Mouse (Mus musculus) left cerebral cortex, postnatal 14 days (tissue): Measurements from ENCODE around the gene Ltbp1. TPM values are rescaled to one million over a fixed set of nuclear protein-coding genes. Genes with fewer than 3 reads are reported as not detected.

Source experiments
- DNase-seq, 2 experiments: peaks; one replicate each; pipeline ENCODE4 v3.0.0; 2021 to 2022; ENCODE audit warnings: low spot score in 2 of 2, mixed read lengths in 1 of 2
- intact Hi-C: fragments of 180-260 bp; cut with DNase I; formaldehyde crosslinking; loops from one replicate; pipeline ENCODE4 v1.15.1; 2025
- total RNA-seq, 2 experiments: library from RNA; stranded (reverse); gene quantifications; 2 replicates each; pipeline ENCODE4 v1.2.3; 2021

Ltbp1 gene
- total RNA-seq, 2 experiments from 2014 or later: 7.4 to 8.9 TPM

DNA sequence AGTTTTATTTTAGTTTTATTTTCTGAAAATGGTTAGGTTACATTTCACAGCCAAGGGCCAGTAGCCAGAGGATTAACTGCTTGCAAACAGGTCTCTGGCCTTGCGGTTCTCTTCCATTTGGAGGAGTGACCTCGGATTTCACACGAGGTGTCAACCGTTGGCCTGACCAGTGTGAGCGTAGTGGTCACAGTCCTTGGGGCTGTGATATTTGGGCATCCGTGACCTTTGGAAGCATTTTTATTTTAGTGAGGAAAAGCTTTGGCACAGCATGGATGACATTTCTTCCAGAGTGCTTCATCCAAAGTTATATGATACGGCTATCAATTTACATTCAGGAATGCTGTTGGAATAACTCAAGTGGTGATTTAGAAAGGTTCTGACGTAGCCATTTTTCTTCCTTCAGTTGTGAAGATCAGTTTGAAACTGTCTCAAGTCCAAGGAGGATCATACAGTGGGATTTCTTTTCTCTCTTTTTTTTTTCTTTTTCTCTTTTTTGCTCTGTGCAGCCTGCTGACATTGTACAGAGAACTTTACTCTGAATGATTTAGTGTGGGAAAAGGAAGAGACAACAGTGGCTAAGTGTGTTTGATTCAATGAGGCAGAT lies 44.1 kb downstream of the Ltbp1 start:
- intact Hi-C loops: no loop called here
- no peak for DNase-seq

DNA sequence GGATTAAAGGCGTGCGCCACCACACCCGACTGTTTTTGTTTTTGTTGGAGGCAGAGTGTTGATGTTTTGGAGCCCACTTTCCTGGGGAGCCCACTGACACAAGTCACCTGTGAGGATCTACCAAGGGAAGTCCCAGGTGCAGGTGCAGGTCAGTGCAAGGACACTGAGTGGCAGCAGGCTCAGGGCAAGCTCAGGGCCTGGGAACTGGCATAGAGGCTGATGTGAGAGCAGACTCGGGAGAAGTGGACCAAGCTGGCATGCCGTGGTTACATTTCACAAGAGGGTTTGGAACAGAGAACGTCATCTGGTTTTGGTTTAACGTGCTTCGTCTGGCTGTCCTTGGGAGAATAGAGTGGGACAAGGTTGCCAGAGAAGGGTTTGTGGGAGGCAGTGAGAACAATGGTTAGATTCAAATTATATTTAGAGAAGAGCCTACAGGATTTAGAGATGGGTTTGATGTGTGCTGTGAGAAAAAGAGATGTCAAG lies 46.1 kb downstream of the Ltbp1 start:
- intact Hi-C loops: no loop called here
- no peak for DNase-seq

DNA sequence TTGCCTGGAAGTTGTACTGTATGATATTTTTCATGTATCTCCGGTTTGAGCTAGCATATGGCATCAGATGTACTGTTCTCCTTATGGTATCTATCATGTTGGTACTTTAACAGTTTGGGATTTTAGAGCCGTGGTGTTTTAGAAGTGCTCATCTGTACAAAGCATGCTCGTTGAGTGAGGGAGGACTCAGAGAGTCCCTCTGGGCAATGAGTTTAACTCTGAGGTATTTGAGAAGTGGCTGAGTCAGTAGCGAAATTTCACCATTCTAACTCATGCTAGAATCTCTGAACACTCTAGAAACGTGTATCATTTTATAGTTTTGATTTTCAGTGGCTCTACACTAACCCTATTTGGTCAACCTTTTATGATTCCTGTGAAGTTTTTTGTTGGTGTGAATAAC lies 49.9 kb downstream of the Ltbp1 start:
- intact Hi-C loops: no loop called here
- DNase-seq: peak in 1 of 2 experiments; percentile 9

DNA sequence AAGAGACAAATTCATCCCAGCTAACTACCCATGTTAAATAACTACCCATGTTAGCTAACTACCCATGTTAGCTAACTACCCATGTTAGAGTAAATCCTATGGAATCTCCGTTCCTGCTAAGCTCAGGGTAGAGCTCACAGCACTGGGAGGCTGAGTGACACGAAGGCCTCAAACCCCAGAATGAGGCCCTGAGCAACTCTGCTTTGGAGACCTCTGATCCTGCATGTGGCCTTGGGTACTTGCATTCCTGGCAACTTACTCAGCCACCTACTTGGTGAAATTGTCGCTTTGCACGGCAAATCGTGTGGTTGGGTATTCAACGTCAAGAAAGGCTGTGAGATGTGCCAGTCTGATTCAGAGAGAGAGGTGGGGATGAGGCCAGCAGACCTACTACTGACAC lies 50.6 kb downstream of the Ltbp1 start:
- DNase-seq: no peak
- intact Hi-C loops: no loop called here

DNA sequence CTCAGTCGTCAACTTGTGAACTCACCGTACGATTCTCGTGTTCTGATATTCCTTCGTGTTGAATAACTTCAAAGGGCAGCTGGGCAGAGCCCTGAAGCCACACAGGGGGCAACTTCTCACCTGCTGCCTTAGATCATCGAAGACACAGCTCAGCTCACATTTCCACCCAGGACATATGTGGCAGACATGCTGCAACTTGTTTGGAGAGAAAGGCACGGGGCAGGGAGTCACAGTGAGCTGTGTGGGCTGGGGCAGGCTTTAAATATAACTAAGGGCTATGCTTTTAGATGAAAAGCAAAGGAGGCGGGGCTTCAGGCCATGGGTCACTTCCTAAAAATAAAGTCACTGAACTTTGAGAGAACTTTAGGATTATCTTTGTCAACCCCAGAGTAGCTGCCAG lies 51.3 kb downstream of the Ltbp1 start:
- intact Hi-C loops: no loop called here
- DNase-seq: no peak

DNA sequence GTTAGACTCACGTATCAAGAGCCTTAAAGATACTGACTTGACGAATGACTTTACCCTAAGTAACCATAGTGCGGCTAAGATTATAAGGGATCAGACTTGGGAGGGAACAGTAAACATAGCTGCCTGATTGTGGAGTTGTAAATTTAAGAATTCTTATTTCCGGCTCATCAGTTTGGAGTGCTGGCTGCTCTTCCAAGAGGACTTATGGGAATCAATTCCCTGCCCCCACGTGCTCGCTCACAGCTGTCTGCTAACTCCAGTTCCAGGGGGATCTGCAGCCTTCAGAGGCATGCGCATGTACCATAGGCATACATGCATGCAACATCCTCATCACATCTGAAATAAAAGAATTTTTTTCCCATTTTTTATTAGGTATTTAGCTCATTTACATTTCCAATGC lies 61.0 kb downstream of the Ltbp1 start:
- DNase-seq: no peak
- intact Hi-C loops: no loop called here

DNA sequence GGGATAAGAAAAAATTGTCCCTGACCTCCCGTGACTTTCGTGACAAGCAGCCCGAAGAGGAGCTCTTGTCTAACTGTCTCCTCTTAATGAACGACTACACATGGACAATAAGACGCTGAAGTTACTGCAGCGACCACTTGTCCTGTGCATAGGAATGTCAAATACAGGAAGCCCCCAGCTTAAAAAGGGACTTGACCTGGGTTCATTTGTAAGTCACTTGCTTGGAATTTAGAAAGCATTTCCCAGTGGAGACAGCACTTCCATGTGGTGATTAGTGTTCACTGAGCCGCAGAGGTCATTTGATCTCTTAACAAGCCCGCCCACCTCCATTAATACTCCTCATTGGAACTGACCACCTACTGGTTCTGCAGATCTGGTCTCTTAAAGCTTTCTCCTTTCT lies 61.9 kb downstream of the Ltbp1 start:
- no peak for DNase-seq
- intact Hi-C loops: no loop called here

DNA sequence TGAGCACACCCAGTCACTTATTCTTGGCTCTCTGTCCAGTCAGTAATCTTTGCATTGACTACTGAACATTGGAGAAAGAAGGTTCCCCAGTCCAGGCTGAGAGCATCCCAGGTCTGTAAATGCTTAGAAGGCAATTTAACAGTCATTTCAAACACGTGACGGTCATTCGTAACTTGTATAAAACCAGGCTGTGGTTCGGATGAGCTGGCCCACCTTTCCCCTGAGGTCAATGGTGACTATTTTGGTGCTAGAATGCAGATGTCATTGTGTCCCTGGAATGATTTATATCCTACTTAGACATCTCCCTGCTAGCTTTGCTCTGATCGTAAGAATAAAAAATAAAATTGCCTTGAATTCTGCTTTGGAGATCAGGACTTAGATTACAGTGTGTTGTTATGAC lies 63.9 kb downstream of the Ltbp1 start:
- intact Hi-C loops: no loop called here

DNA sequence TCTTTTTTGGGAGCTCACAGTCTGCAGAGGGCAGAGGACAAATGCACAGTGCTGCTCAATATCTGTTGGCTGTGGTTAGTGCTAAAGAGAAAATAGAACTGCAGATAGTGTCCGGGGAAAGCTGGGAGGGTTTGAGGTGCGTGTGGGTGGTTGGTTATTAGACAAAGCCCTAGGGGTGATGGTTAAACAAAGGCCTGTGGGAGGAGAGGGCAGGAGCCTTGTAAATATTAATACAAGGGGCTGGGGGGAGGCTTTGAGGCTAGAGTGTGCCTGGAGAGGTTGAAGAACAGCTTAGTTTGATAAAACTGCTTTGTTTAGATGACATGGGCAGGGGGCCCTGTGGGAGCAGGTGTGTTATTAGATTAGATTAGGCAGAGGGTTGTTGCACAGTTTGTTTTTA lies 65.8 kb downstream of the Ltbp1 start:
- intact Hi-C loops: loop anchor here (10.0 kb wide), 1 partner anchor 46 kb away; no protein-coding TSS in a partner anchor
- no peak for DNase-seq

More for the DNA sequence above, 63.9 kb downstream of the Ltbp1 start:
- DNase-seq: no peak

DNA sequence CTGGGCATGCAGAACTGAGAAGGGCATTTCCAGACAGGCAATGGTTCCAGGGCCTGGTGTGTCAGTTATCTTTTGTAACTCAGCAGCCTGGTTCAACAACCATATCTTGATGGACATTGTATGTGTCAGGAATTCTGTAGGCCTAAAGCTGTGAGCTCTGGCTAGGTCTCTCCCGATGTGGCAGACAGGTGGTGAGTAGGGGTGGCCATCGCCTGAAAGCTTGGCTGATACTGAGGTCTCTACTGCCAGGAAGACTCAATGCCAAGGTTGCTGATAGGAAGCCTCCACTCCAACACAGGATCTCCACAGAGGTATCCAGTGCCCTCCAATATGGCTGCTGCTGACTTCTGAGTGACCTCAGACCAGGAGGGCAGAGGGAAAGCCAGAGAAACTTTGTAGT lies 66.4 kb downstream of the Ltbp1 start:
- intact Hi-C loops: loop anchor here (10.0 kb wide), 1 partner anchor 47 kb away; no protein-coding TSS in a partner anchor
- DNase-seq: no peak

DNA sequence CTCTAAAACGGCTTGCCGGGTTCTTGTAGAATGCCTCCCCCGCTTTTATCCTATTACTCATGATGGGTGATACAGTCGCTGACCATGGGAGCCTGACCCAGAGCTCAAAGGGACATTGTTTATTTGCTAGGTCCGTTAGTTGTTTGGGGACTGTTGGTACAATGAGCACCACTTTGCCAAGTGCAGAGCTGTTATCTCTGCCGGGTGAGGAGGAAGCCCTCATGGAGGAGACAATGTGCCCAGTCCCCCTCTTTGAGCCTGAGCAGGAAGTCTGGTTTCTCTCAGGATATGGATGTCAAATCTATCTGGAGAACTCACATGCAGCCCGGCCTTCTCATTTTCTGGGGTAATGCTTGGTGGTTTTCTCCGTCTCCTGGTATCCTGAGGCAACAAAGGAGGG lies 68.5 kb downstream of the Ltbp1 start:
- DNase-seq: no peak
- intact Hi-C loops: loop anchor here (10.0 kb wide), 1 partner anchor 49 kb away; no protein-coding TSS in a partner anchor

DNA sequence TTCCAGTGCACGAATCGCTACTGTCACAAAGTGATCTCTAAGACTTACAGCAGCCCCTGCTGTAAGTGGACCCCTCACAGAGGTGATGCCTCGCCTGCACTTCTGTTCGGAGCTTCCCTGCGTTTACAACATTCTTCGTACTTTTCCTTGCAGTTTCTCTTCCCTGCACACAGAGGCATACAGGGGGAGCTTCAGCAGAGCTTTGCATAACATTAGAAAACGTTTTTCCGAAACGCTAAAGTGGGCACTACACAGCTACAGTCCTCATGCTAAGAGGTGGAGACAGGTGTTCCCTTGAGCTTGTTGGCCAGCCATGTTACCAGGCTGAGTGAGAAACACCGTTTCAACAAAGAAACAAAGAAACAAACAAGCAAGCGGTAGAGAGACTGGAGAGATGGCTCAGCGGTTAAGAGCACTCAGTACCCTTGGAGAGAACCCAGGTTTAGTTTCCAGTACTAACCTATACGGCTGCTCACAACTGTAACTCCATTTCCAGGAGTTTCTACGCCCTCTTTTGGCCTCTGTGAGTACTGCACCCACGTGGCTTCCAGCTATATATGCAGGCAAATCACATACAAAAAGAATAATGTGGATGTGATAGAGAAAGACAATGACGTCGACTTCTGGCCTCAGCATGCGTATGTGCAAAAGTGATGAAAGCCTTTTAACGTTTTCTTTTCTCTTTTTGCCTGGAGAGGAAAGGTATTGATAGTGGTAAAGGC lies 69.8 kb downstream of the Ltbp1 start:
- intact Hi-C loops: loop anchor here (10.0 kb wide), 1 partner anchor 50 kb away; no protein-coding TSS in a partner anchor
- peak; percentile 49 to 52 for DNase-seq

DNA sequence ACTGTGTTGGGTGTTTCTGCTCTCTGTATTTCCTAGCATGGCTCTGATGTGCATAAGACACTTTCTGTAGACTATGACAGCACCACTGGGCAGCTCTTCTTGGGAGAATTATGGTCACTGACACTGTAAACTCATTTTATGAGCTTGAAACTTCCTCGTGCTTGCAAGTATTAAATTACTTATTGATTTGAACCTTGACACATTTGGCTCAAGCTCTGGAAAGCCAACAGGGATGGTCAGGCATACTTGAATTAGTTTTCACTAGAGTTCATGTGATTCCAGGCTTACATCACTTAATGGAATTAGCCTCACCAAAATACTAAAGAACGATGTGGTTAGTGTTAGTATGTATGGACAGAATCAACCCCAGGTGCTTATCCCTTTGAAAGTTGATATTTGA lies 76.0 kb downstream of the Ltbp1 start:
- intact Hi-C loops: loop anchor here (10.0 kb wide), 1 partner anchor 293 kb away; no protein-coding TSS in a partner anchor
- no peak for DNase-seq

DNA sequence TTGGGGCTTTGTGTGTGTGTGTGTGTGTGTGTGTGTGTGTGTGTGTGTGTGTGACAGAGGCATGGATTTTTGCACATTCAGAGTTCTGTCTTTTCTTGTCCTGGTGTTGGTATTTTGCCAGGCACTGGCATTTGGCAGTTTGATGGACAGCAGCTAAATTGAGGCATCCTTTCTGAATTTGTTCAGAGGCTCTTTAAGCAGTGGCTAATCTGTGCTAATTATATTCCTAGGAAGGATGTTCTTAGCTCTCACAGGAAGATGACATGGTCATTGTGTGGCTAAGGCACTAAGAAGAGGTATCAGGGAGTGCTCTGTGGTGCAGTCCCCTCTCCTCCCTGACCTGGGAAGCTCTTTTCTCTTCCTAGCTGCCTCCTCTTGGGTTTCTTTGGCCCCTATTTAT lies 77.1 kb downstream of the Ltbp1 start:
- intact Hi-C loops: loop anchor here (10.0 kb wide), 1 partner anchor 292 kb away; no protein-coding TSS in a partner anchor

DNA sequence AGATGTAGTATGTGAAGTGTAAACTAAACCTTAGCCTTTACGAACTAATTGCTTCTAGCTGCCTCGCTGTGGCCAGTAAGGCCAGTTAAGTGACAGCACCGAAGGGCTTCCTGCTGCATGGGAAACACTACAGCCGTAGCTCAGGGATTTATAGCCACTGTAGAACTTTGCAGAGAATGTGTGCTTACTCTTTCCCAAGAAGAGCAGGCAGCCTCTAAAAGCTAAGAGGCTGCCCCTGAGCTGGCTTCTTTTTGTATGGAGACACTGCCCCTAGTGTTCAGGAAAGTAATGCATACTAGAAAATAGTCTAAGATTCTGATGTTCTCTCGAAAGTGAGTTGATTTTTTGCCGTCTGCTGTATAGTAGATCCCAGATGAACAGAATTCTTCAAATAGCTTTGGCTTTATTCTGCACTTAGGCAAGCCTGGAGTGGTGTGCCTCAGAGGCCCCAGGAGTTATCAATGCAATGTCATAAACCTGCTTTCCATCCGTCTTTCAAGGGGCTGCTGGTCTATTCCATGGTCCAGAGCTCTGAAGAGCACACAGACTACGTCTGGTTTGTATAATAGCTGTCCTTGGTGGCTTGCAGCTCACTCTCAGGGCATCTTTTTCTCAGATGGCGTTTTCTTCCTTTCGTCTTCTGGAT lies 82.1 kb downstream of the Ltbp1 start:
- intact Hi-C loops: loop anchor here (5.0 to 10.0 kb wide), 4 partner anchors 80 to 410 kb away; partner anchors contain the start of gene Ltbp1
- peak; percentile 60 to 79 for DNase-seq

More for the DNA sequence above, 77.1 kb downstream of the Ltbp1 start:
- peak; percentile 24 to 39 for DNase-seq

DNA sequence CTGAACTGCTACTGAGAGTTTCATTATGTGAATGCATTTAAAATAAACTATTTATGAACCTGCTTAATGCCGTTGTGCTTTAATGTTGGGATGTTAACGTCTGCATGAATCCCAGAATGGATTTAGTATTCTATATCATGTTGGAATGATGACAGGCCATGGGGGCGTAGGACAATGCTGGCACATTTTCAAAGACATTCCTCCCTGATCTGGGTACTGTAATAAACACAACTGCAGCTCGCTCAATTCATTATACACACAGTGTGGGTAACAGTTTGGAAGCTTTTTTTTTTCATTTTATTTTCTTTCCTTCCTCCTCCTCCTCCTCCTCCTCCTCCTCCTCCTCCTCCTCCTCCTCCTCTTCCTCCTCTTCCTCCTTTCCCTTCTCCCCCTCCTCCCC lies 82.9 kb downstream of the Ltbp1 start:
- intact Hi-C loops: loop anchor here (5.0 to 10.0 kb wide), 4 partner anchors 81 to 411 kb away; partner anchors contain the start of gene Ltbp1
- peak in 1 of 2 experiments; percentile 10 for DNase-seq

DNA sequence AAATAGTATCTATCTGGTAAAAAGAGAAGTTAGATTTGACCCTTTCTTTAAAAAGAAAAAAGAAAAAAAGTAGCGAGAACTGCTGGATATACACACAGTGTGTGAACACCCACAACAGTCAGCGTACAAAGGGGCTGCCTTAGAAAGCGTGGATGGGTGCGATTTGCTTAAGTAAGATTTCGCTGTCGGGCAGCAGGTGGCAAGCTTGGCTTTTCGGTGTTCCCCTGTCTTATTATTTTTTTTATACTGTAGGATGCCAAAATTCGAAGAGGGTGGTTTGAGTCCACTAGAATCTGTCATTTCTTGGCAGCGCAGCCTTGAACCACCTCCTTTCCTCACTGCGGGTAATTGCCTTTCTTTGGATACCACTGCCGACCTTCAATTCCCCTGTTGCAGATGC lies 83.4 kb downstream of the Ltbp1 start:
- peak; percentile 69 to 78 for DNase-seq
- intact Hi-C loops: loop anchor here (5.0 to 10.0 kb wide), 4 partner anchors 81 to 411 kb away; partner anchors contain the start of gene Ltbp1

DNA sequence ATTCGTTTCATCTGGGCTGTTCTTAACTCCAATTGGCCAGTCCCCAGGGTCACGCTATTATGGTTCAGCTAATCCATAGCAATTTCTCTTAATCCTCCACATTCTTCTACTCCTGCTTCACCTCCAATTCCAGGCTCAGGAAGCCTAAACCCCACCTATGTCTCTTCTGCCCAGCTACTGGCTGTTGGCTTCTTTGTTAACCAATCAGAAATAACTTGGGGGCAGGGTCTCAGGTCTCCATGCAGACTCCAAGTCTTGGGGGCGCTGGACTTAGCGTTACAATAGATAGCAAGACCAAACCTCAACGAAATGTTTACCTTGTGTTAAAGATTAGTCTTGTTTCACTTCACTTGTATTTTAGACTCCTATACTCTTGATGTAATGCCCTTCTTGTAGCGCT lies 85.2 kb downstream of the Ltbp1 start:
- DNase-seq: no peak
- intact Hi-C loops: loop anchor here (5.0 kb wide), 1 partner anchor 447 kb away; no protein-coding TSS in a partner anchor

DNA sequence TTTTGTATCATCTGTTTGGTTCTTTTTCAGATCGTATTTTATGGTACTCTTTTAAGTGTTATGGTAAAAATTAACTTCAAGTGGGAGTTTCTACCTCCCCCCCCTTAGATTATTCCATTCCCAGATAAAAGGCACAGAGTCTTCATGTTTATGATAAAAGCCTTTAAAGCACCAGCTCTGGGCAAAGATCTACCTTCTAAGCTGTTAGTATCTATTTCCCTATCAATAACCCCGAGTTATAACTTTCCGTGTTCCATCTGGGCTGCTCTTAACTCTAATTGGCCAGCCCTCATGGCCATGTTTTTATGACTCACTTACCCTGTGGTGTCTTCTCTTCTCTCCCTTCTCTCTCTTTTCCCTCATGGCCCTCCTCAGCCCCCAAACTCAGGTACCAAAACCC lies 88.2 kb downstream of the Ltbp1 start:
- intact Hi-C loops: loop anchor here (5.0 kb wide), 1 partner anchor 444 kb away; no protein-coding TSS in a partner anchor
- no peak for DNase-seq

DNA sequence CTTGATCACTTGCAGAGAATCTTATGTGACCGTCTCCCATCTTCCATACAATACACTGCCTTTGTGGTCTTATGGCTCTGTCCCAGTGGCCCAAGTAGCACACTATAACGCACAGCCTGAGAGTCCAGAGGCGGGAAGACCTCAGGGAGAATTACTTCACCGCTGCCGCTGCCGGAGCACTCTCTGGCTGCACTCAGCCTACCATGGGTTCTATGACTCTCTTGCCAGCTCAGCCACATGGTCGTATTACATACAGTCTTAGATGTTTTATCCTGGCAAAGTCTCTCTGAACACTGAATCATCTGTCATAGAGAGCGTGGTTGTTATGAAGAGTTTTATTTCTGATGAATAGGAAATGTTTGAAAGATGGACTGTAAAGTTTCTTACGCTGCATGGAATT lies 89.2 kb downstream of the Ltbp1 start:
- DNase-seq: no peak
- intact Hi-C loops: loop anchor here (5.0 kb wide), 1 partner anchor 443 kb away; no protein-coding TSS in a partner anchor
